Mouse (Mus musculus) right cerebral cortex, postnatal 4 days (tissue): ENCODE data around the gene Cavin2.

Source experiments
- DNase-seq: peaks from one replicate; pipeline ENCODE4 v3.0.0-alpha.2; 2022

The Cavin2 gene

GRCm38 (mm10) chr1:51323506-51323905 is 34.6 kb downstream of the Cavin2 start:
- no peak for DNase-seq

GRCm38 (mm10) chr1:51328541-51328940 is 39.6 kb downstream of the Cavin2 start:
- DNase-seq = no peak

GRCm38 (mm10) chr1:51332986-51333385 is 44.1 kb downstream of the Cavin2 start:
- DNase-seq = no peak

- peak; percentile 95 for DNase-seq
Measured at GRCm38 (mm10) chr1:51333557-51334285, 44.8 kb downstream of the Cavin2 start.

- DNase-seq = peak; percentile 38
Measured at GRCm38 (mm10) chr1:51334289-51334688, 45.4 kb downstream of the Cavin2 start.

GRCm38 (mm10) chr1:51335081-51335480 is 46.2 kb downstream of the Cavin2 start:
- no peak for DNase-seq

- no peak for DNase-seq
Measured at GRCm38 (mm10) chr1:51344160-51344559, 55.2 kb downstream of the Cavin2 start.

- no peak for DNase-seq
Measured at GRCm38 (mm10) chr1:51347596-51347995, 58.7 kb downstream of the Cavin2 start.

- DNase-seq = no peak
Measured at GRCm38 (mm10) chr1:51348631-51349030, 59.7 kb downstream of the Cavin2 start.

- DNase-seq = no peak
Measured at GRCm38 (mm10) chr1:51349291-51349967, 60.5 kb downstream of the Cavin2 start.
